Mouse (Mus musculus) midbrain, embryonic 15.5 days (tissue): ENCODE data around the gene Il34. TPM values are rescaled to one million over a fixed set of nuclear protein-coding genes. Genes with fewer than 3 reads are reported as not detected.

Experiments
- ATAC-seq: fragments of 200-750 bp; cut with Nextera tagmentation; replicated peaks from 2 replicates; pipeline ENCODE4 v1.8.0; 2017; ENCODE audit warnings: moderate TSS enrichment
- H3K27ac ChIP-seq: fragments of 300-500 bp; sonication (generic); 2 replicates; pipeline ENCODE4 v1.5.1; 2015; ENCODE audit warnings: mild to moderate bottlenecking, inconsistent platforms
- H3K27me3 ChIP-seq: fragments of 300-500 bp; sonication (generic); replicated peaks from 2 replicates; pipeline ENCODE4 v1.6.1; 2015; ENCODE audit warnings: inconsistent platforms
- H3K36me3 ChIP-seq: fragments of 300-500 bp; sonication (generic); replicated peaks from 2 replicates; pipeline ENCODE4 v1.6.1; 2015; ENCODE audit warnings: inconsistent platforms
- H3K4me1 ChIP-seq: fragments of 300-500 bp; sonication (generic); 2 replicates; pipeline ENCODE4 v1.6.1; 2015; ENCODE audit warnings: inconsistent platforms
- H3K4me2 ChIP-seq: fragments of 300-500 bp; sonication (generic); 2 replicates; pipeline ENCODE4 v1.6.1; 2015; ENCODE audit warnings: inconsistent platforms, mild to moderate bottlenecking, moderate library complexity
- H3K4me3 ChIP-seq: fragments of 300-500 bp; sonication (generic); 2 replicates; pipeline ENCODE4 v1.5.1; 2015; ENCODE audit warnings: mild to moderate bottlenecking, inconsistent platforms
- H3K9ac ChIP-seq: fragments of 300-500 bp; sonication (generic); 2 replicates; pipeline ENCODE4 v1.6.1; 2015; ENCODE audit warnings: mild to moderate bottlenecking, inconsistent platforms
- H3K9me3 ChIP-seq: fragments of 300-500 bp; sonication (generic); 2 replicates; pipeline ENCODE4 v1.6.1; 2016; ENCODE audit warnings: inconsistent platforms
- WGBS: fragments of 180-500 bp; shearing (Covaris S2); methylation state at CpG from one replicate; pipeline ENCODE4 v1.1.7; 2015; ENCODE audit warnings: mixed read lengths; 5-methylcytosine and 5-hydroxymethylcytosine counted together
- polyA plus RNA-seq: library from polyadenylated mRNA; unstranded; fragments of >200 nt; fragmentation: Nextera tagmentation; extraction: Ambion mirVana; gene quantifications from 2 replicates; pipeline ENCODE4 v1.2.1, GENCODE M21; 2015

Il34 gene
- polyA plus RNA-seq, 1 experiment from 2014 or later, result 6.9 TPM

- Histone ChIP-seq H3K36me3 (0 out of 2 replicates have a peak, but pooled peaks cover 2% of the 10 kb centered on the region), H3K9me3 (no peaks in the 10 kb centered on the region), H3K9ac (no peak overlapping the region), H3K27me3 (no peaks in the 10 kb centered on the region), H3K4me3 (no peak overlapping the region), H3K4me2 (no peak overlapping the region), H3K4me1 (peaks cover 12% of the 10 kb centered on the region), H3K27ac (peak overlapping the region; percentile 37)
- 83% methylated on average over 5 of the region's 5 CpGs for whole genome bisulfite sequencing
- no peak for ATAC-seq
These were observed 110.3 kb downstream of the Il34 start for GRCm38 (mm10) chr8:110695431-110695830.

GRCm38 (mm10) chr8:110694826-110695225 lies 110.9 kb downstream of the Il34 start:
- Histone ChIP-seq H3K27me3 (no peaks in the 10 kb centered on the region), H3K4me2 (no peak overlapping the region), H3K9me3 (no peaks in the 10 kb centered on the region), H3K27ac (peak overlapping the region; percentile 37), H3K4me1 (peaks cover 12% of the 10 kb centered on the region), H3K4me3 (no peak overlapping the region), H3K36me3 (0 out of 2 replicates have a peak, but pooled peaks cover 2% of the 10 kb centered on the region), H3K9ac (no peak overlapping the region)
- no peak for ATAC-seq
- WGBS, result 79% methylated on average over 4 of the region's 4 CpGs

GRCm38 (mm10) chr8:110694226-110694625 lies 111.5 kb downstream of the Il34 start:
- H3K27ac ChIP-seq, result 0 out of 2 replicates have a peak overlapping the region, but pooled peaks have one; percentile 37
- H3K9ac ChIP-seq, result no peak overlapping the region
- no peak overlapping the region for H3K4me3 ChIP-seq
- H3K9me3 ChIP-seq, result no peaks in the 10 kb centered on the region
- H3K4me1 ChIP-seq, result peaks cover 12% of the 10 kb centered on the region
- 63% methylated on average over 5 of the region's 5 CpGs for WGBS
- ATAC-seq, result no peak
- H3K4me2 ChIP-seq, result no peak overlapping the region
- H3K36me3 ChIP-seq, result 0 out of 2 replicates have a peak, but pooled peaks cover 2% of the 10 kb centered on the region
- no peaks in the 10 kb centered on the region for H3K27me3 ChIP-seq

Other genes starting within 250 kb of the Il34 start
- gene Vac14, start 187.3 kb downstream of the Il34 start, polyA plus RNA-seq, result 32.0 and 32.7 TPM in 2 replicates
- gene Mtss1l, start 84.4 kb downstream of the Il34 start, polyA plus RNA-seq, result 45.7 and 50.0 TPM in 2 replicates
- 74.9 and 77.1 TPM in 2 replicates for gene Cog4, start 40.7 kb upstream of the Il34 start, polyA plus RNA-seq
- 99.3 and 101 TPM in 2 replicates for gene Sf3b3, start 40.9 kb upstream of the Il34 start, polyA plus RNA-seq
- 7.3 and 8.0 TPM in 2 replicates for gene Fuk, start 96.6 kb upstream of the Il34 start, polyA plus RNA-seq
- gene St3gal2, start 114.0 kb upstream of the Il34 start, polyA plus RNA-seq, result 28.0 and 29.2 TPM in 2 replicates
- 12.1 and 12.8 TPM in 2 replicates for gene Ddx19a, start 191.9 kb upstream of the Il34 start, polyA plus RNA-seq
- 7.9 and 8.0 TPM in 2 replicates for gene Ddx19b, start 225.8 kb upstream of the Il34 start, polyA plus RNA-seq
- 86.1 and 91.0 TPM in 2 replicates for gene Aars, start 227.2 kb upstream of the Il34 start, polyA plus RNA-seq